Mouse (Mus musculus) erythroblast, embryonic 14.5 days (primary cell): Measurements from ENCODE around the gene Thnsl1.

Experiments
- GATA1 ChIP-seq: IDR thresholded peaks from 2 replicates; pipeline ENCODE4 v1.6.1; 2012; ENCODE audit warnings: low read length, inconsistent platforms, mixed read lengths
- TAL1 ChIP-seq: IDR thresholded peaks from 3 replicates; pipeline ENCODE4 v1.6.1; 2012; ENCODE audit warnings: low read length, inconsistent platforms, mixed read lengths

DNA sequence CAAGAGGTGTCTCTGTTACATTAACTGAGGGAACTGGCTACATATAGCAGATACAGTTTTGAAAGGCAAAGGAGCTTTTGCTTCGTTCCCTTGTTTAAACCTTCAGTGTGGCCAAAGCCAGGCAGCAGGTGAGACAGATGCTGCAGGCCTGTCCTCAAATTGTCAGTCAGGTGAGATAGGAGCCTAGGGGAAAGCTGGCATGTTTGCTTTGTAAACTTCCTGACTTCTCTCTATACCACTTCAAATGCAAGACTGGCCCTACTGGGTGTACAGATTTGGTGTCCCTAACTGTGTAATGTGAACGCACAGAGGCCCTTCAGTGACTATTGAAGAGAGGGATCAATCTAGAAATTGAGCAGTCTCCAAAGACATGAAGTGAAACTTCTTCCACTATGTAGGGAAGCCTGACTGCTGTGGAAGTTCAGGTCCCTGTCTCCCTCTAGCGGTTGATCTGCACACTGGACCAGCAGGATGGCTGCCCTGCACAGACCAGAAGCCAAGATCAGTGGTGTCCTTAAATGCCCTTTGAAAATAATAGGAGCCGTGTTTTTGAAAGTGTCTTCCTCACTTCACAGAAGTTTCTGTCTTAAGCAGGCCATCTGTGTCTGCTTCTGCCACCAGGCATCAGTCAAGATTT is 56.0 kb downstream of the Thnsl1 start:
- TF ChIP-seq GATA1 = no peak
- no peak for TF ChIP-seq TAL1
